Mouse (Mus musculus) retina, postnatal 7 days (tissue): Measurements from ENCODE around the gene Vmn1r207-ps.
"Not testable (repeated sequence)": the region's sequence is repeated elsewhere in the genome, so short reads cannot be mapped to it uniquely, and the experiment has no call there.

Experiments used
- DNase-seq: peaks from one replicate; pipeline ENCODE4 v3.0.0-alpha.2; 2012; ENCODE audit warnings: low read depth, low spot score

The Vmn1r207-ps gene

GRCm38 (mm10) chr13:22729529-22729928 lies at the start of gene Vmn1r207-ps:
Gene Vmn1r207-ps, minus strand, starts transcription at chr13:22729629.
- DNase-seq = not testable (repeated sequence)

DNA sequence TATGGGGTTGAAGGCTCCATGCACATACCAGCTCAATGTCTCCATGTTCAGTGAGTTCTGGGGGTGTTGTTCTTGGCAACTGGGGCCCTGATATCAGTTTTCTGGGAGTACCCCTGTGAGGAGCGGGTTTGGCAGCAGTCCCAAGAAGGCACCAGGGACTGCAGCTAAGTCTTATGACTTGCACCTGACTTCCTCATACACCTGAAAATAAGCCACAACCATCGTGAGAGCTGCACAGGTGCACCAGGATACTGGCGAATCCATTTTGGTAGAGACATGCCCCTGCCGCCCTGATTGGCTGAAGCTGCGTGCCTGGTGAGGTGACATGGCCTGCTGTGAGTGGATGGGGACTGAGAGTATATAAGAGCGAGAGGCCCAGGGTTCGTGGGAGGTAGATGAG lies 47.9 kb upstream of the Vmn1r207-ps start, which contains the start of gene Vmn1r208:
Vmn1r208 (minus strand) TSS at position 101 of the 400 bp plus-strand sequence.
- not testable (repeated sequence) for DNase-seq

- DNase-seq = not testable (repeated sequence)
Observed at GRCm38 (mm10) chr13:22771592-22771991, 42.2 kb upstream of the Vmn1r207-ps start.

- no peak for DNase-seq
Observed at GRCm38 (mm10) chr13:22747524-22747923, 18.1 kb upstream of the Vmn1r207-ps start.

DNA sequence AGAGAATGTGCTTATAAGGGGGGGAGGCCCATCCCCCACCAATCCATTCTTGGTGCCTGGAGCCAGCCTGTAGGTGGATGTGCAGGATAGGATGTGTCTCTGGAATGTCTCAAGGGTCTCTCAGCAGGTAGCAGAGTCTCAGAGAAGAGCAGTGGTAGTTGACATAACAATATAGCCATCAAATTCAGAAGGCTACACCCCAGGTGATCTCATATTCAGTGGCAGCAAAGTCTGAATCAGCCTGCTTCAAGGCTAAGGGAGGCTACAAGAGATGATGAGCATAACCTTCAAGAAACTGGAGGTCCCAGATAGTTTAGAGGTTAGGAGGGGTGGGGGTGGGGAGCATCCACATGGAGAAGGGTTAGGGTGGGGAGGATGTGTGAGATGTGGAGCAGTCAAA lies 22.5 kb downstream of the Vmn1r207-ps start:
- DNase-seq = not testable (repeated sequence)

DNA sequence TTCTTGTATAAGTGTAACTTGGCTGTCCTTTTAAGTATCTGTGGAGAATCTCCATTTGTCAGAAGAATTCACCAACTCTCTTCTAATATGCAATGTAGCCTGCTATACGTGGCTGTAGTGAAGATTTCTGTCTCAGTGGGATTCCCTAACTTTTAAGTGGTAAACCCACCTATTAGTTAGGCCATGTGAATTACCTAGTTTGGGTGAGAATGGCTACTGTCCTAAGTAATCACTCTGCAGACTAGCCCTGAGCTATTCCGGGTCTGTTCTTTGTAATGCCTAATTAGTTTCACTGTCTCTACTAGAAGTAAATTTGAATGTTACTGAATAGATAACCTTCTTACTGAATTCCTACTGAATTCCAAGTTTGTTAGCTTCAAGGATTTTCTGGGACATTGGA lies 26.5 kb downstream of the Vmn1r207-ps start:
- not testable (repeated sequence) for DNase-seq
